Mouse (Mus musculus): Measurements from ENCODE around the gene Dcaf1.
A peak's percentile ranks its signal among the peaks of the same experiment; 100 is the strongest.

Gene Dcaf1

GRCm38 (mm10) chr9:106879471-106879870 lies 57.8 kb downstream of the Dcaf1 start:
- DNase-seq (ENCODE audit: low spot score in 2 of 2) = no peak

- no peak for DNase-seq (ENCODE audit: low spot score in 2 of 2)
Observed at GRCm38 (mm10) chr9:106881071-106881755, 59.5 kb downstream of the Dcaf1 start.

GRCm38 (mm10) chr9:106882176-106882575 lies 60.5 kb downstream of the Dcaf1 start:
- no peak for DNase-seq (ENCODE audit: low spot score in 2 of 2)

- no peak for DNase-seq (ENCODE audit: low spot score in 2 of 2)
Observed at GRCm38 (mm10) chr9:106883085-106883484, 61.4 kb downstream of the Dcaf1 start.

GRCm38 (mm10) chr9:106884306-106884705 lies 62.6 kb downstream of the Dcaf1 start:
- DNase-seq (ENCODE audit: low spot score in 2 of 2) = no peak

GRCm38 (mm10) chr9:106884996-106885900 lies 63.6 kb downstream of the Dcaf1 start:
- DNase-seq (ENCODE audit: low spot score in 2 of 2) = no peak

GRCm38 (mm10) chr9:106885901-106886731 lies 64.4 kb downstream of the Dcaf1 start:
- no peak for DNase-seq (ENCODE audit: low spot score in 2 of 2)

- DNase-seq (ENCODE audit: low spot score in 2 of 2) = peak; percentile 96 to 98
Observed at GRCm38 (mm10) chr9:106886828-106887702, 65.4 kb downstream of the Dcaf1 start, which contains the start of gene Rbm15b. Gene Rbm15b, minus strand, starts transcription at chr9:106887428.

GRCm38 (mm10) chr9:106888346-106888745 lies 66.7 kb downstream of the Dcaf1 start:
- no peak for DNase-seq (ENCODE audit: low spot score in 2 of 2)

GRCm38 (mm10) chr9:106889321-106889720 lies 67.6 kb downstream of the Dcaf1 start:
- DNase-seq (ENCODE audit: low spot score in 2 of 2) = no peak

- DNase-seq (ENCODE audit: low spot score in 2 of 2) = no peak
Observed at GRCm38 (mm10) chr9:106890496-106891240, 69.0 kb downstream of the Dcaf1 start.

- no peak for DNase-seq (ENCODE audit: low spot score in 2 of 2)
Observed at GRCm38 (mm10) chr9:106891341-106891741, 69.7 kb downstream of the Dcaf1 start.

- peak; percentile 92 to 98 for DNase-seq (ENCODE audit: low spot score in 2 of 2)
Observed at GRCm38 (mm10) chr9:106891829-106892551, 70.3 kb downstream of the Dcaf1 start, which contains the start of gene Manf. Gene Manf, minus strand, starts transcription at chr9:106891979.

- DNase-seq (ENCODE audit: low spot score in 2 of 2) = no peak
Observed at GRCm38 (mm10) chr9:106892552-106892875, 70.8 kb downstream of the Dcaf1 start.

GRCm38 (mm10) chr9:106893327-106893726 lies 71.7 kb downstream of the Dcaf1 start:
- DNase-seq (ENCODE audit: low spot score in 2 of 2) = no peak

GRCm38 (mm10) chr9:106898901-106899300 lies 77.2 kb downstream of the Dcaf1 start:
- DNase-seq (ENCODE audit: low spot score in 2 of 2) = no peak

GRCm38 (mm10) chr9:106901596-106901995 lies 79.9 kb downstream of the Dcaf1 start:
- no peak for DNase-seq (ENCODE audit: low spot score in 2 of 2)

- no peak for DNase-seq (ENCODE audit: low spot score in 2 of 2)
Observed at GRCm38 (mm10) chr9:106903099-106903790, 81.6 kb downstream of the Dcaf1 start.

- no peak for DNase-seq (ENCODE audit: low spot score in 2 of 2)
Observed at GRCm38 (mm10) chr9:106903791-106904134, 82.1 kb downstream of the Dcaf1 start.
